Mouse (Mus musculus) layer of hippocampus, adult 8-10 months (tissue): ENCODE measurements around the gene Ugdh. TPM values are rescaled to one million over a fixed set of nuclear protein-coding genes. Genes with fewer than 3 reads are reported as not detected.

Experiments used
- DNase-seq, 2 experiments: peaks; one replicate each; pipeline ENCODE4 v3.0.0; 2022; ENCODE audit warnings: low spot score in 2 of 2
- total RNA-seq, 4 experiments: library from RNA; stranded (reverse); gene quantifications; 2 replicates each; pipeline ENCODE4 v1.2.4; 2022

Ugdh gene
- total RNA-seq, 4 experiments from 2014 or later = 33.8 to 41.4 (median 35.8) TPM

DNA sequence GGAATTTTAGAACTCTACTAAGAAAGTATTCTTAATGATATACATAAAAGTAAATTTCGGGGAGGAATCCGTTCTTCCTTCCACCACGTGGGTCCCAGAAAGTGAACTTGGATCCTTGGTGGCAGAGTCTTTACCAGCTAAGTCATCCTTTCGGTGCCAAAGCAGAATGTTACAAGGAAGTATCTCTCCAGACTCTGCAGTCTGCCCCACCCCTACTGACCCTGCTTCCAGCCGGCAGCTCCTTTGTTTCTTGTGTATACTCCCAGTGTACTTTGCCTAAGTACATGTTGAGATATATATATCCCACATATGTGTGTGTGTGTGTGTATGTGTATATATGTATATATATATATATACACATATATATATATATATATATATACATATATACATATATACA lies 6.3 kb downstream of the Ugdh start:
- no peak for DNase-seq

DNA sequence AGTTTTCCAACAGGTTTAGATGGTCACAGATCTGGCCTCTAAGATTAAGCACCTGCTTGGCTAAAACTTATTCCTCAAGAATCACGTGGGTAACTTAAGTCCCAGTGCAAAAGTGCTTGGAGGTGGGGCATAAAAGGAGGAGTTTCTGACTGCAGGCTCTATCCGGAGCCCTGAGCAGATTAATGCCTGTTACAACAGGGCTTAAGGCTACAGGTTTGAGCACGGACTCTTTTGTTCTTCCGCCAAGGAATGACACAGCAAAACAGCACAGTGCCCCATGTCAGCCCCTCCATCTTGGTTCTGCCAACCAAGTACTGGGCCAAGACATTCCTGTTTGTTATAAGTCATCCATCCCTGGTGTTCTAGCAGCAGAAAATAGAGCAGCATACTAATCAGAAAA lies 7.4 kb downstream of the Ugdh start:
- DNase-seq = no peak

DNA sequence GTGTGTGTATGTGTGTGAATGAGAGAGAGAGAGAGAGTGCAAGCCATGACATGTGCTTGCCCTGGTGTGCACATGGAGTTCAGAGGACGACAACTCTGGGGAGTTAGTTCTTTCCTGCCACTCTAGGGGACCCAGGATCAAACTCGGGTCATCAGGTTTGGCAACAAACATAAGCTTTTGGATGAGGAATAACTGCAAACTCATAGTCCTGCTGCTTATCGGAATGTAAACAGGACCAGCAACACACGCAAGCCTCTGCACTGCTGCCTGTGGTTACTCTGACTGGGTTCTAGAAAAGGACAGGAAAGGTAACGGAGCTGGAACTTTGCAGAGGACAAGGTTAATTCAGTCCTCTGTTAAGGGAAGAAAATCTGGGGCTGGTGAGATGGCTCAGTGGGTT lies 10.5 kb downstream of the Ugdh start:
- no peak for DNase-seq

DNA sequence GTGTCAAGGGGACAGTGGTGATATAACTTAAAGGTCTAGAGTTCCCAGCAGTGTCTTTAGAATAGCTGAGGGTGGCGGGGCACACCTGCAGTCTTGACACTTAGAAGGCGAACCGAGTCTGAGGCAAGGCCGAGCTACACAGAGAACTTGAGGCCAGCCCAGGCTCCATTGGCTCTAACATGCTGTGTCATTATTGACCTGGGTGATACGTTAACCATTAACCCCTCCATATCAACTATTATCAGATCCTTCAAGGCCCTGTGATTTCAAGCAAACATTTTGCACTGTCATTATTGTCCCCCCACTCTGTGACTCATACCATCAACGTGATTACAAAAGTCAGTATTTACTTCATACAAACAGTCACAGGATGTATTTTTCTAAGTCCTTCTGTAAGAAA lies 11.5 kb downstream of the Ugdh start:
- DNase-seq = no peak

DNA sequence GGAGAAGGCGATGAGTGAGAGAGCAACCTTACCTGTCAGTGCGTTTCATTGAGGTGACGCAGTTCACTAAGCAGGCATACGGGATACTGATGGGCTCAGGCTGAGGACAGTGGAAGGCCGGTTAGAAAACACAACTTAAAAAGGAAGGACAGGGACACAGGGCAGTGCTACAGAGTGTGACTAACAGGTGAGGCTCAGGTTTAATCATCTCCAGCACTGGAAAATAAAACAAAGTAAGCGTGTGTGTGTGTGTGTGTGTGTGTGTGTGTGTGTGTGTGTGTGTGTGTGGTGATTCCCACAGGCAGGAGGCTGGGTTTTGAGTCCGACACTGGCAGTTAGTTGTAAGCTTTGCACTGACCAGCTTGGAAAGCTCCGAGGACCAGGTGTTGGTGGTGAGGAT lies 12.9 kb downstream of the Ugdh start:
- no peak for DNase-seq

DNA sequence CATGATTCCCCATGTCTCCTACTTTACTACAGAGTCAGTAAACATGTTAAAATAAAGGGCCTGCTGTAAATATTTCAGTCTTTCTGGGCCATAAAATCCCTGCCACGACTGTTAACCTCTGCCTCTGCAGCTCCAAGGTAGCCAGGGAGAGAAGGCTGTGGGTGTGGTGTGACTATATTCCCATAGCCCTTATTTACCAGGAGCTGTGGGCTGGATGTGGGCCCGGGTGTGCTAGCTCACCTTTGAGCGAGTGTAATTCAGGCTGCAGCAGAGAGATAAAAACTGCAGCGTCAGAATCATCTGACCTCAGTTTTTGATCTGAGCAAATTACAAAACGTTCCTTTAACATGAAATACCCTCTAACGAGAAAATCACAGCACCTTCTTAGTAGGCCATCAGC lies 14.9 kb downstream of the Ugdh start:
- no peak for DNase-seq

DNA sequence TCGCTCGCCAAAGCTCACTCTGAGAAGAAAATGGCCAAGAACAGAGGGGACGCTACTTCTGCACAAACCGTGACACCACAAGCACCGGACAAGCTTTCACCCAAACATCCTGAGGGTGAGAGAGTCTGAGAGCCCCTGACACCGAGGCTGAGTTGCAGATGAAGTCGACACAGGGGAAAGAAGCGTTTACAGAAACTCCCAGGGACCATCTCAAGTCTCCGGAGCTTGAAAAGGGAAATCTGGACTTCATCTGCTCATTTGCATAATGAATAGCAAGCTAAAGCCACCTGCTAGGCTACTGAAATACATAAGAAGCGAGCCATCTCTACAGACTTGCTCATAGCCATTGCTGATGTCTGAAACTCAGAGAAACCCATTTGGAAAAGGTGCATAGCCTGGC lies 16.6 kb downstream of the Ugdh start:
- no peak for DNase-seq

DNA sequence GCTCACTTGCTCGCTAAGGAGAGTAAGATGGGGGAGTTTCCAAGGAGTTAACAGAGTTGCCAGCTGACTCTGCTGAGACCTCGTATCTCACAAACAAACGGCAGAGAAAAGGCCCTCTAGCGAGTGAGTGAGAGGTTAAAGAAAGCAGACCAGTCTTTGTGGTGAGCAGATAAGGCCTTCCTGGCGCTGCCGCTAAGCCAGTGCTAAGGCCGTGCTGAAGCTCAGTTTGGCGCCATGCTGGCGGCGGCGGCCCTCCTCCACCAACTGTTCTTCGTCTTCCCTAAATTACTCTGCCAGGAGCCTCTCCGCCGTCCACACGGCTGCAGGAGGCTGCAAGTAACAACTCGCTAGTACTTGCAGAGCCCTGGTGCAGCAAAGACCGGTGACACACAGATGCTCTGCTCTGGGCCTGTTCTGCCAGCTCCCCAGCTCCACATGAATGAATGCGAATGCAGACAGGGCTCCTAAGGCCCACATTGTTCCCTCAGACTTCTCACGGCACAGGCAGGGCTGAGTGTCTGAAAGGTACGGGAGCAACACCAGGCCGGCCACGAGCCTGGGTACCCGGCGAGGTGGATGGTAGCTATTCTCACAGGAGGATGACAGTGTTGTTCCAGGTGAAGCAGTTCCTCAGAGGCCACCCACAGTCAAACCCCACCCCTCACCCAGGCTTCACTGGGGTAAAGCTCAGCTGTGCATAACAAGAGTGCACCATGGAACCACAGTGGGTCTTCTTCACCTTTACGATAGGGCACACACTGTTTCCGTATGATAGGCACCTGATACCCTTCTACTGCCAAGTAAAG lies 19.9 kb downstream of the Ugdh start:
- no peak for DNase-seq

DNA sequence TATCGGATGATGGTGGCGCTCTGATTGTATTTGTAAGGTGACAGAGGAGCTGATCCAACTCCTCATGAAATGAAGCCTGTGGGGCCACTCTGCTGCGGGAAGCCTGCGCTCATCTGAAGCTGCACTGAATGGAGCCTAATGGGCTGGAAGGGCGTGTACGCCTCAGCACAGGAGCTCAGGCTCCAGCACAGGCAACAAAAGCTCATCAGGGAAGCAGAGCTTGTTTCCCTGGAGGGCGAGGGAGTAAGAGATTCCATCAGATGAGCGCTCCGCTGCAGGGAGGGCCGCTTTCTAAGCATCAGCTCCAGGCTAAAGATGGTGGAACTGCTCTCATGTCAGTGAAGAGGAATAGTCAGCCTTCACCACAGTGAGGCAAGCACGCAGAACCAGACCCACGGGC lies 27.8 kb downstream of the Ugdh start:
- DNase-seq = no peak

DNA sequence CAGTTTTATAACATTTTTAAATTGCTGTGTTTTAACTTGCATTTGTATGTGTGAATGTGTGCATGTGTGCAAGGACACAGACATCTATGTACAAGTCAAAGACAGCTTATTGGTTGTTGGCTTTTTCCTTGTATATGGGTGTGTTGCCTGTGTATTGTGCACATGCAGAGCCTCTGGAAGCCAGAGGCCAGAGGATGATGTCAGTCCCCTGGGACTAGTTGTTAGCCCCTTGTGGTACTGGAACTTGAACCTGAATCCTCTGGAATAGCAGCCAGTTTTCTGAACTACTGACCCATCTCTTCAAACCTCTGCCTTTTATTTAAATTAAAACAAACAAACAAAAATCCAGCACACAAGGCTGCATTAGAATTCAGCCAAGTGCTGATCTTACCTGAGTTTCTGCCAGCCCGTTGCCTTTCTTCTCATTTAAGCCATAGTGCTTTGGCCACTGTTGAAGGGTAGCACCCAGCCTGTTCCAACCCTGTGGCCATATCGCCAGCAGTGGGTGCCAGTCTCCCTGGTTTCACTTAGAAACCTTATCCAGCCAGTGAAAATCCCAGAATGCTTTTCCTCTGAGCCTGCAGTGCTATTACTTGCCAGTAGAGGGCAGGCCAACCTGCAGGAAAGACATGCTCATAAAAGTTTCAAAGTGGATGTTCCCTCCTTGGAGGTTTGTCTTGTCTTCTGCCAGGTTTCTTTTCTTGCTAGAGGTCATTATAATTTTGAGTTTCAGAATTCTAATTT lies 34.3 kb downstream of the Ugdh start:
- peak; percentile 60 to 83 for DNase-seq

DNA sequence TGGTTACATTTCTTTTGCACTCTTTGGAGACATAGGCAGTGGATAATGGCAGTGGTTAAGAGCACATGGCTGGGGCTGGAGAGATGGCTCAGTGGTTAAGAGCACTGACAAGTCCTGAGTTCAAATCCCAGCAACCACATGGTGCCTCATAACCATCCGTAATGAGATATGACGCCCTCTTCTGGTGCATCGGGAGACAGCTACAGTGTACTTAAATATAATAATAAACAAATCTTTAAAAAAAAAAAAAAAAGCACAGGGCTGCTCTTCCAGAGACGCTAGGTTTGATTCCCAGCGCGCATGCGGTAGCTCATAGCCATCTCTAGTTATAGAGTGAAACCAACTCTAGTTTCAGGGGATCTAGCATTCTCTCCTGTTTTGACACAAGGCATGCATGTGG lies 41.3 kb downstream of the Ugdh start:
- DNase-seq = no peak

DNA sequence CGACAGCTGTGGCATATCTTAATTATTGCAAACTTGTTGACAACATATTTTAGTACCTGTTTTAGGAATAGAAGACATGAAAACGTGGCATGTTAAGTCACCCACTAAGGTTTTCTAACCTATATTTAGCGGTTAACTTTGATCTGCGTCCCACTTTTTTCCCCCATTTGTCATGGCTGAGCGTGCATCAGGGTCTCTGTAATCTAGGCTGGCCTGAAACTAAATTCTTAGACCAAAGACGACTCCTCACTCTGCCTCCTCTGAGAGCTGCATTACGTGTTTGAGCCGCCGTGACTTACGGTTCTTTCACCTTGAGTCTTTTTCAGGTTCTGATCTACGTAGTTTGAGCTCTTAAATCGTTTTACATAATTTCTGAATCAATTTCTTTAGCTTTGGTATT lies 44.0 kb downstream of the Ugdh start:
- no peak for DNase-seq

DNA sequence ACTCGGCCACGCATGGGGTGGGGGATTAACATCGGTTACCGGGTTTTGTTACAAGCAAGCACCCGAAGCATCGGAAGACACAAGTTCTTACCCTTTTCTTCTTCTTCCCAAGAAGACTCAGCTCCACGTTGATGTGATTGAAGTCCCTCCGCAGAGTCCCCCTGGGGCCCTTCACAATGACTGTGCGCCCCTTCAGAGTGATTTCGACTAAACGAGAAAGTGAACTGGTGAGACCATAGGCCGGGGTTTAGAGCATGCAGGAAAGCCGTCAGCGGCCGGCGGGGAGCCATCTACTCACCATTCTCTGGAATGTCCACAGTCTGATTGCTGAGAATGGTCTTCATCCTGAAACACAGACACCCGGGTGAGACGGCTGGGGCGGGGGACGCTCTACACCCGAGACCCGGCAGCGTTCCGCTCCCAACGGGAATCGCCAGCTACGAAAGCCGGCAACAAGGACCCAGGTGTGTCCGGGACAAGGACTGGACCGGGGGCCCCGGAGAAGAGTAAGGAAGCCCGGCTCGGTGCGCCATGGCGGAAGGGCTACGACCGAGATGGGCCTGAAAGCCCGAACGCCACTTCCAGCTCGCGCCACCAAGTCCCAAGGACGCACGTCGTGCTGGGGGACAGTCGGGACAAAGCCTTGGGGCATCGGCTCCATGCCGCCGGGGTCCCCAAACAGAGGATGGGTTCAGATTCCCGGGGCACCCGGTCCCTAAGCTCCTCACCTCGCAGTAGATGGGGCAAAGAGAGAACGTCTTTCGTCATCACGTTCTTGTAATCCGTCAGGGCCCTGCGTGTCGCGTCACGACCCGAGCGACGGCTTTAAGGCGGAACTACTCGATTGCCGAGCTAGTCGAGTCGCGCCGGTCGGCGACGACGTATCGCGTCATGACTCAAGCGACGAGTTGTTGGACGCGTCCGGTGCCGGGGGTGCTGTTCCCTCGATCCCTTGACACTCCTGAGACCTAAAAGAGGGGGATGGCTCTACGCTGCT lies 44.8 kb downstream of the Ugdh start, which contains the start of the genes Rpl9 and Lias:
TSS of gene Rpl9 (minus strand) at position 797 of the 997 bp plus-strand sequence.
TSS of gene Lias (plus strand) at position 850 of the 997 bp plus-strand sequence.
- DNase-seq = peak; percentile 98 to 99

DNA sequence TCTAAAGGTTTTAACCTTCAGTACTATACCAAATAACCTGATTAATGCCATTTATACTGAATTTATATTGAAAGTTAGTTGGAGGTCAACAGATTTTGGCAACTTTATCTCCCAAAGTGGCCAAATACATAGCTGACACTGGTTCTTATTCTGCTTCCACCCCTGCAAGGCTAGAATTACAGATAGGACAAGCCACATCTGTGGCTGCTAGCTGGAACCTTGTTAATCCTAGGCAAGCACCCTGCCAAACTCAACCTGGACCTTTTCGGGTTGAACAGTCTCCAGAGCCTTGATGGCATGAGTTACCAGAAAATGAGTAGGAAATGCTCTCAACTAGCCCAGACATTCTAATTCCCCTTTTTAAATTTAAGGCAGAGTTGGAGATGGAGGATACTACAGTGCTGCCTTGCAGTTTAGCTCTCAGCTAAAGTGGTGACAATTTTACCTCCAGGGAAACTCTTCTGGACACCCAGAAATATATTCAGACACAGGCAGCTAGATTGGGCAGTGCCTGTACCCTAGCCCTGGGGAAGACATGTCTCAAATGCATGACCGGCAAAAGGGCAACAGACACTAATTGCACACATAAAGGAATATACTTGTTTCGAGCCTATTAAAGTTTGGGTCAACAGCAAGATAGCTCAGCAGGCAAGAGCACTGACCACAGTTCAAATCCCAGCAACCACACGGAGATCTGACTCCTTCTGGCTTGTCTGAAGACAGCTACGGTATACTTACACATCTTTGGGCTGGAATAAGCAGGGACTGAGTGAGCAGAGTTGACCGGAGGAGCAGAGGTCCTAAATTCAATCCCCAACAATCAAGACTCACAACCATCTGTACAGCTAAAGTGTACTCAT lies 48.5 kb downstream of the Ugdh start:
- no peak for DNase-seq

DNA sequence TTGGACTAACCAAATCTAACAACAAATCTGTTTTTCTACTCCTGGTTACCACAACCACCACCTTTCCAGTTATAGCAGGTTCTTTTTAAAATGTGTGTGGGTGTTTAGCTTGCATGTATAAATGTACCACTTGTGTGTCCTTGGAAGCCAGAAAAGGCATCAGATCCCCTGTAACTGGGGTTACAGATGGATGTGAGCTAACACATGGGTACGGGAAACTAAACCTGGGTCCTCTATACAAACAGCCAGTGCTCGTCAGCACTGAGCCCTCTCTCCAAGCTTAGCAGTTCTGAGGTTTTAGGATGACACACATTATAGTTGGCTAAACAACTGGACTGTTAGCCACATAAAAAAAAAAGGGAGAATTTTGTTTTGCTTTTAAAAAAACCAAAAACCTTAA lies 50.0 kb downstream of the Ugdh start:
- no peak for DNase-seq

DNA sequence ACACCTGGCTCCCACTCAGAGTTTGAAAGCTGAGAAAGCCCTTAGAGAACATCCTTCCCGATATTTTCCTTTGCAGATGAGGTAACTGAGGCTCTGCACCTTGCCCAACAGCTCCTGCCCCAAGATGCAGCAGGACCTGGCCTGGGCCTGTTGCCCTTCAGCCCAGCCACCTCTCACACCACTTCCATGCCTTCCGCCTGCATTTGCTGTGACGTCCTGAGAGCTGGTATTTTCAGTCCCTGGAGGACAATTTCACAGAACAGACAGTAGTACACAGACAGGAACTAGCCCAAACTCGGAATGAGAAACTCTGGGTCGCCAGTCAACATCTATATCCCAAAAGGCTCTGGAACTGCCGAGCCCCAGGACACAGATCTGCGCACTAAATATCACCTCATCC lies 61.0 kb downstream of the Ugdh start:
- DNase-seq = no peak

DNA sequence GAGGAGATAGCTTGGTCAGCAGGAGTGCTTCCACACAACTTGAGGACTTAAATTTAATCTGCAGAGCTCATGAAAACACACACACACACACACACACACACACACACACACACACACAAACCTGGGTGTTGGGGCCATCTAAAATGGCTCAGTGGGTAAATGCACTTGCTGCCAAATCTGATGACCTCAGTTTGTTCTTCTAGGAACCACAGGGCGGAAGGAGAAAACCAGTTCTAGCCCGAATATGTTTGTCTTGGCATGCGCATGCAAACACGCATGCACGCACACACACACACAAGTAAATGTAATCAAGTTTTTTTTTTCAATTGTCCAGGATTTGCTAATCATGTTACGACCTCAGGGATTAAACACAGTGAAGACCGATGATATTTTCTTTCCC lies 64.2 kb downstream of the Ugdh start:
- no peak for DNase-seq

DNA sequence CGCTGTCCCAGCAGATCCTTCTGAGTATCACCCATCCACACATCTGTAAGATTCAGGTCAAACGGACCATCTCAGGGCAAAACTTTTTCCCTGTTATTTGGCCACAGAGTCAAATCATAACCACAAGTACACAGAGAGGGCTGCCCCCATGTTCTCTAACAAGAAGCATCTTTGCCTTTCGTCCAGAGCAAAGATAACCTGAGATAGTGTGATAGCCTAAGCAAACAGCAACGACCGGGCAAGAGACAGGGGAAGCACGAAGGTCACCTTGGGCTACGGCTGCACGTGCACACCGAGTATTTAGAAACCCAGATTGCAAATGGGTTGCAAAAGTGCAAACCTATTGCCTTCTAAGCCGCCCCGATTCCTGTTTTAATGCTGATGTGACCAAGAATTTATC lies 67.9 kb downstream of the Ugdh start:
- no peak for DNase-seq
